Mouse (Mus musculus): ENCODE measurements around the gene Qrich1. TPM values are rescaled to one million over a fixed set of nuclear protein-coding genes. Genes with fewer than 3 reads are reported as not detected.

Qrich1 gene
- polyA plus RNA-seq, 1 experiment from 2014 or later, result 165 TPM

- no peak overlapping the region for H3K4me3 ChIP-seq (ENCODE audit: low read depth, low read length)
These were observed 35.6 kb upstream of the Qrich1 start for GRCm38 (mm10) chr9:108480813-108481519.

GRCm38 (mm10) chr9:108481520-108482210 lies 34.9 kb upstream of the Qrich1 start:
- no peak overlapping the region for H3K9ac ChIP-seq (replicated peaks; ENCODE audit: low read length)
- no peaks in the 10 kb centered on the region for H3K9me3 ChIP-seq (replicated peaks; ENCODE audit: control insufficient read depth, low read length)
- ATAC-seq (replicated peaks; ENCODE audit: insufficient number of reproducible peaks, low FRiP score, low TSS enrichment, low read depth), result no peak
- peaks cover 4% of the 10 kb centered on the region for H3K36me3 ChIP-seq (replicated peaks; ENCODE audit: control insufficient read depth, insufficient read depth, low read depth, low read length)
- H3K4me3 ChIP-seq (ENCODE audit: low read depth, low read length), result no peak overlapping the region
- H3K4me1 ChIP-seq (ENCODE audit: control insufficient read depth, insufficient read depth, low read length), result peaks cover 4% of the 10 kb centered on the region
- DNase-seq (ENCODE audit: low spot score), result no peak
- 91% methylated on average over 19 of the region's 19 CpGs for WGBS
- no peaks in the 10 kb centered on the region for H3K27me3 ChIP-seq (ENCODE audit: control insufficient read depth, insufficient read depth, low read length)
- no peak overlapping the region for H3K27ac ChIP-seq (replicated peaks; ENCODE audit: low read depth, low read length)
- H3K4me2 ChIP-seq (ENCODE audit: low read depth, low read length), result no peak overlapping the region

More at GRCm38 (mm10) chr9:108480813-108481519, 35.6 kb upstream of the Qrich1 start:
- no peak for DNase-seq (ENCODE audit: low spot score)
- no peak for ATAC-seq (replicated peaks; ENCODE audit: insufficient number of reproducible peaks, low FRiP score, low TSS enrichment, low read depth)
- H3K27ac ChIP-seq (replicated peaks; ENCODE audit: low read depth, low read length), result no peak overlapping the region
- peaks cover 4% of the 10 kb centered on the region for H3K4me1 ChIP-seq (ENCODE audit: control insufficient read depth, insufficient read depth, low read length)
- H3K9ac ChIP-seq (replicated peaks; ENCODE audit: low read length), result no peak overlapping the region
- no peaks in the 10 kb centered on the region for H3K27me3 ChIP-seq (ENCODE audit: control insufficient read depth, insufficient read depth, low read length)
- 93% methylated on average over 28 of the region's 28 CpGs for WGBS
- H3K9me3 ChIP-seq (replicated peaks; ENCODE audit: control insufficient read depth, low read length), result no peaks in the 10 kb centered on the region
- H3K4me2 ChIP-seq (ENCODE audit: low read depth, low read length), result no peak overlapping the region
- H3K36me3 ChIP-seq (replicated peaks; ENCODE audit: control insufficient read depth, insufficient read depth, low read depth, low read length), result peaks cover 4% of the 10 kb centered on the region

- H3K9ac ChIP-seq (replicated peaks; ENCODE audit: low read length), result no peak overlapping the region
- WGBS, result 95% methylated on average over 18 of the region's 18 CpGs
- H3K27ac ChIP-seq (replicated peaks; ENCODE audit: low read depth, low read length), result no peak overlapping the region
- no peaks in the 10 kb centered on the region for H3K9me3 ChIP-seq (replicated peaks; ENCODE audit: control insufficient read depth, low read length)
- peaks cover 6% of the 10 kb centered on the region for H3K36me3 ChIP-seq (replicated peaks; ENCODE audit: control insufficient read depth, insufficient read depth, low read depth, low read length)
- H3K4me3 ChIP-seq (ENCODE audit: low read depth, low read length), result no peak overlapping the region
- no peak for DNase-seq (ENCODE audit: low spot score)
- no peaks in the 10 kb centered on the region for H3K27me3 ChIP-seq (ENCODE audit: control insufficient read depth, insufficient read depth, low read length)
- H3K4me1 ChIP-seq (ENCODE audit: control insufficient read depth, insufficient read depth, low read length), result peaks cover 4% of the 10 kb centered on the region
- H3K4me2 ChIP-seq (ENCODE audit: low read depth, low read length), result no peak overlapping the region
- ATAC-seq (replicated peaks; ENCODE audit: insufficient number of reproducible peaks, low FRiP score, low TSS enrichment, low read depth), result no peak
These were observed 33.4 kb upstream of the Qrich1 start for GRCm38 (mm10) chr9:108483051-108483790.

GRCm38 (mm10) chr9:108484021-108484420 lies 32.6 kb upstream of the Qrich1 start:
- no peak overlapping the region for H3K9ac ChIP-seq (replicated peaks; ENCODE audit: low read length)
- DNase-seq (ENCODE audit: low spot score), result no peak
- H3K4me1 ChIP-seq (ENCODE audit: control insufficient read depth, insufficient read depth, low read length), result peaks cover 4% of the 10 kb centered on the region
- no peak overlapping the region for H3K27ac ChIP-seq (replicated peaks; ENCODE audit: low read depth, low read length)
- no peak overlapping the region for H3K4me2 ChIP-seq (ENCODE audit: low read depth, low read length)
- no peaks in the 10 kb centered on the region for H3K27me3 ChIP-seq (ENCODE audit: control insufficient read depth, insufficient read depth, low read length)
- 91% methylated on average over 15 of the region's 15 CpGs for WGBS
- H3K4me3 ChIP-seq (ENCODE audit: low read depth, low read length), result no peak overlapping the region
- no peaks in the 10 kb centered on the region for H3K9me3 ChIP-seq (replicated peaks; ENCODE audit: control insufficient read depth, low read length)
- peaks cover 6% of the 10 kb centered on the region for H3K36me3 ChIP-seq (replicated peaks; ENCODE audit: control insufficient read depth, insufficient read depth, low read depth, low read length)
- no peak for ATAC-seq (replicated peaks; ENCODE audit: insufficient number of reproducible peaks, low FRiP score, low TSS enrichment, low read depth)

GRCm38 (mm10) chr9:108485301-108485875 lies 31.2 kb upstream of the Qrich1 start:
- Histone ChIP-seq H3K36me3 (replicated peaks; ENCODE audit: control insufficient read depth, insufficient read depth, low read depth, low read length) (peaks cover 6% of the 10 kb centered on the region), H3K27me3 (ENCODE audit: control insufficient read depth, insufficient read depth, low read length) (no peaks in the 10 kb centered on the region), H3K9me3 (replicated peaks; ENCODE audit: control insufficient read depth, low read length) (no peaks in the 10 kb centered on the region), H3K9ac (replicated peaks; ENCODE audit: low read length) (no peak overlapping the region), H3K27ac (replicated peaks; ENCODE audit: low read depth, low read length) (no peak overlapping the region), H3K4me2 (ENCODE audit: low read depth, low read length) (no peak overlapping the region), H3K4me3 (ENCODE audit: low read depth, low read length) (no peak overlapping the region), H3K4me1 (ENCODE audit: control insufficient read depth, insufficient read depth, low read length) (peaks cover under 1% of the 10 kb centered on the region)
- WGBS, result 95% methylated on average over 19 of the region's 19 CpGs
- no peak for ATAC-seq (replicated peaks; ENCODE audit: insufficient number of reproducible peaks, low FRiP score, low TSS enrichment, low read depth)
- no peak for DNase-seq (ENCODE audit: low spot score)

GRCm38 (mm10) chr9:108486973-108487530 lies 29.6 kb upstream of the Qrich1 start:
- DNase-seq (ENCODE audit: low spot score), result no peak
- ATAC-seq (replicated peaks; ENCODE audit: insufficient number of reproducible peaks, low FRiP score, low TSS enrichment, low read depth), result no peak
- no peak overlapping the region for H3K9ac ChIP-seq (replicated peaks; ENCODE audit: low read length)

GRCm38 (mm10) chr9:108488403-108488802 lies 28.2 kb upstream of the Qrich1 start:
- 95% methylated on average over 17 of the region's 17 CpGs for WGBS
- Histone ChIP-seq H3K4me3 (ENCODE audit: low read depth, low read length) (no peak overlapping the region), H3K27ac (replicated peaks; ENCODE audit: low read depth, low read length) (no peak overlapping the region), H3K27me3 (ENCODE audit: control insufficient read depth, insufficient read depth, low read length) (no peaks in the 10 kb centered on the region), H3K36me3 (replicated peaks; ENCODE audit: control insufficient read depth, insufficient read depth, low read depth, low read length) (peaks cover 12% of the 10 kb centered on the region), H3K4me1 (ENCODE audit: control insufficient read depth, insufficient read depth, low read length) (peaks cover 4% of the 10 kb centered on the region), H3K4me2 (ENCODE audit: low read depth, low read length) (no peak overlapping the region), H3K9ac (replicated peaks; ENCODE audit: low read length) (no peak overlapping the region), H3K9me3 (replicated peaks; ENCODE audit: control insufficient read depth, low read length) (no peaks in the 10 kb centered on the region)
- ATAC-seq (replicated peaks; ENCODE audit: insufficient number of reproducible peaks, low FRiP score, low TSS enrichment, low read depth), result no peak
- no peak for DNase-seq (ENCODE audit: low spot score)

More at GRCm38 (mm10) chr9:108486973-108487530, 29.6 kb upstream of the Qrich1 start:
- Histone ChIP-seq H3K4me3 (ENCODE audit: low read depth, low read length) (no peak overlapping the region), H3K9me3 (replicated peaks; ENCODE audit: control insufficient read depth, low read length) (no peaks in the 10 kb centered on the region), H3K27me3 (ENCODE audit: control insufficient read depth, insufficient read depth, low read length) (no peaks in the 10 kb centered on the region), H3K4me1 (ENCODE audit: control insufficient read depth, insufficient read depth, low read length) (peaks cover 3% of the 10 kb centered on the region), H3K4me2 (ENCODE audit: low read depth, low read length) (no peak overlapping the region), H3K36me3 (replicated peaks; ENCODE audit: control insufficient read depth, insufficient read depth, low read depth, low read length) (peaks cover 6% of the 10 kb centered on the region), H3K27ac (replicated peaks; ENCODE audit: low read depth, low read length) (no peak overlapping the region)
- WGBS, result 93% methylated on average over 8 of the region's 8 CpGs

All from embryonic facial prominence, embryonic 11.5 days (tissue).